8 mouse cellular contexts compared by ENCODE assay signal in the genomic region with DNA sequence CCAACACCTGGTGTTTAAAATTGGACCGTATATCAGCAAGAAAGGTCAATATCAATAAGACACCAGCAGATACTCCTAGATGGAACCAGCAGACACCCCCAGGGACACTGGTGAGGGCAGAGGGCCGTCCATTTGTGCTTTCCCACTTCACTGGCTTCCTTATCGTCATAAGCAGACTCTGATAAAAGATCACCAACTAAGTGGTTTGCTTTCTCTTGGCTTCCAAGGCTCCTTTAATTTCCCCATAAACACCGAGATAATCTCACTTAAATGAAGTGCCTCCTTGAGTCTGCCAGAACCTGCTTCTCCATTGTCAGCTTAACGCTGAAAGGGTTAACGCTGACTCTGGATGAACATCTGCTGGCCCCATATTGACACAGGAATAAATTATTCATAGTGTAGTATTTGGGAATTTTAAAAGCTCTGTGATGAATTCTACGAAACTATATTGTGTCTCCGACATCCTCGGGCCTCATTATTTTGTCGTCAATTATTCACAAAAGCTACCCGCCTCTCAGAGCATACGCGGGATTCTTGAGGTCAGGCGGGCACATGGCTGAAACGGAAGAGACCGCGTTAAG.
DNase-seq lines count a peak whose midpoint lies in the region; ATAC-seq lines count a peak whose summit lies in the region.
"Had no signal": no experiment of that assay in that cellular context is flagged by ENCODE, and none has a peak within 500 bp of the region (broad histone marks: within the 10 kb centered on the region; RNA-seq: fewer than 3 reads in every experiment).

No protein-coding gene starts in this region.

- WGBS in neural tube, embryonic 11.5 days = 58% methylated on average over 17 of the region's 17 CpGs
- 55% methylated on average over 17 of the region's 17 CpGs for WGBS in hindbrain, embryonic 10.5 days
- 27% methylated on average over 17 of the region's 17 CpGs for WGBS in midbrain, embryonic 12.5 days

- no peak for ATAC-seq in neural tube, embryonic 11.5 days (ENCODE audit: insufficient read depth, low FRiP score, low TSS enrichment)
- ATAC-seq in midbrain, embryonic 12.5 days (ENCODE audit: low FRiP score, low read depth) = peak; percentile 53; the same call in 1 of the 2 replicates
- ATAC-seq in granulocyte monocyte progenitor cell, adult 5-6 weeks (replicated peaks; ENCODE audit: poor library complexity, severe bottlenecking) = no peak

- no peaks in the 10 kb centered on the region for H3K27me3 ChIP-seq in neural tube, embryonic 11.5 days (ENCODE audit: control insufficient read depth, insufficient read depth, low read length)
- no peaks in the 10 kb centered on the region for H3K27me3 ChIP-seq in hindbrain, embryonic 10.5 days (ENCODE audit: insufficient read depth, poor library complexity, severe bottlenecking)
- H3K27me3 ChIP-seq in midbrain, embryonic 12.5 days = no peaks in the 10 kb centered on the region

- H3K9ac ChIP-seq in neural tube, embryonic 11.5 days (ENCODE audit: low read length) = no peak overlapping the region
- H3K9ac ChIP-seq in midbrain, embryonic 12.5 days (replicated peaks) = 0 out of 2 replicates have a peak overlapping the region, but pooled peaks have one; percentile 16

- no peak overlapping the region for H3K4me3 ChIP-seq in neural tube, embryonic 11.5 days (ENCODE audit: low read depth, low read length)
- peak overlapping the region; percentile 9; the same call in 1 of the 2 replicates for H3K4me3 ChIP-seq in hindbrain, embryonic 10.5 days
- H3K4me3 ChIP-seq in midbrain, embryonic 12.5 days = no peak overlapping the region

- peaks cover 40% of the 10 kb centered on the region for H3K4me1 ChIP-seq in neural tube, embryonic 11.5 days (ENCODE audit: control insufficient read depth, insufficient read depth, low read length)
- H3K4me1 ChIP-seq in hindbrain, embryonic 10.5 days (replicated peaks) = peaks cover 65% of the 10 kb centered on the region
- H3K4me1 ChIP-seq in midbrain, embryonic 12.5 days = peaks cover 61% of the 10 kb centered on the region

- peak; percentile 55 for DNase-seq in neural tube, embryonic 11.5 days (ENCODE audit: low spot score)
- DNase-seq in neural tube, embryonic 10.5 days (ENCODE audit: extremely low spot score, low spot score) = no peak
- DNase-seq in hindbrain, embryonic 10.5 days (ENCODE audit: low spot score) = no peak
- DNase-seq in adrenal gland, postnatal 4 days (ENCODE audit: low spot score in 2 of 2) = no peak
- no peak for DNase-seq in adrenal gland, adult (ENCODE audit: inconsistent age in 2 of 2, low spot score in 1 of 2)
- DNase-seq: right cerebral cortex, postnatal 4 days had no signal

- H3K36me3 ChIP-seq in neural tube, embryonic 11.5 days (ENCODE audit: control insufficient read depth, insufficient read depth, low read length) = no peaks in the 10 kb centered on the region
- no peaks in the 10 kb centered on the region for H3K36me3 ChIP-seq in hindbrain, embryonic 10.5 days
- no peaks in the 10 kb centered on the region for H3K36me3 ChIP-seq in midbrain, embryonic 12.5 days

- H3K9me3 ChIP-seq in neural tube, embryonic 11.5 days (ENCODE audit: control insufficient read depth, low read length) = no peaks in the 10 kb centered on the region
- no peaks in the 10 kb centered on the region for H3K9me3 ChIP-seq in hindbrain, embryonic 10.5 days
- H3K9me3 ChIP-seq in midbrain, embryonic 12.5 days = no peaks in the 10 kb centered on the region

- H3K27ac ChIP-seq in neural tube, embryonic 11.5 days (ENCODE audit: low read depth, low read length) = peak overlapping the region; percentile 58
- peak overlapping the region; percentile 83 for H3K27ac ChIP-seq in hindbrain, embryonic 10.5 days
- peak overlapping the region; percentile 85 for H3K27ac ChIP-seq in midbrain, embryonic 12.5 days (replicated peaks)

- H3K4me2 ChIP-seq in neural tube, embryonic 11.5 days (ENCODE audit: low read depth) = no peak overlapping the region
- peak overlapping the region; percentile 36 for H3K4me2 ChIP-seq in midbrain, embryonic 12.5 days (replicated peaks)
